Mouse (Mus musculus): ENCODE data around the gene Cep70. TPM values are rescaled to one million over a fixed set of nuclear protein-coding genes. Genes with fewer than 3 reads are reported as not detected.

The Cep70 gene
- total RNA-seq (2015), result 25.8 and 35.4 TPM in 2 replicates
- total RNA-seq (2017), result 31.7 and 45.5 TPM in 2 replicates

DNA sequence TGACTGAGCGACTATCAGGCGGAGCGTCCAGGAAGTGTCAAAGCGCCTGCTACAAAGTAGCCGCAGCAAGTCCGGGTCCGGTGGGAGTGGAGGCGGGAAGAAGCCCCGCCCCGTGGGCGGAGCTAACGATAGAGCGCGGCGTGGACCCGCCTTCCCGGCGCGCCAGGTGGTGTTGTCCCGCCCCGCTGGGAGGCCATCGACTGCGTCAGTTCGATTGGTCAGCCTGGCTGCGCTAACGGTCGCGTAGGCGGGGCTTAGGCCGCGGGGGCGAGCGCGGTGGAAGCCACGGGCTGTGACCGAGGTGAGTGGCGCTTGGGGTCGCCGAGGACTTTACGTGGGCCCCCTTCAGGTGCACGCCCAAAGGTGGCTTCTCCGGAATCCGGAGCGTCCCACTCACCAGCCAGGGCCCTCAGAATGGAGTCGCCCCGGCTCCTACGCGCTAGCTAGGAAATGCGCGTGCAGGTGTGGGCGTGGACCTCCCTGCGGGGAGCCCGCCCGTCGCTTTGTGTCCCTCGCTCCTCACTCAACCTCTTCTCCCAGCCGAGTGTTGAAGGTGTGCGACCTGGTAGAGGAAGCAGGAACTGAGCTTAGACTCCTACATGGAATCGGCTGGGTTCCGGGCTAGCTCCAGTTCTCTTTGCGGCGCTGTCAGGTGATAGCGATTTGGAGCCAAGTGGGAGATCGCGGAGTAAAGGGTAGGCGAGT, at the start of gene Cep70:
TSS of gene Cep70 (plus strand) at position 178 of the 705 bp plus-strand sequence.
- ATAC-seq (replicated peaks; ENCODE audit: poor library complexity), result peak; percentile 72

- ATAC-seq (replicated peaks; ENCODE audit: poor library complexity), result peak; percentile 54
Observed at GRCm38 (mm10) chr9:99212643-99213042, 30.5 kb upstream of the Cep70 start.

- ATAC-seq (replicated peaks; ENCODE audit: poor library complexity), result no peak
Observed at GRCm38 (mm10) chr9:99216182-99216581, 27.0 kb upstream of the Cep70 start.

- ATAC-seq (replicated peaks; ENCODE audit: poor library complexity), result peak; percentile 100
Observed at GRCm38 (mm10) chr9:99217999-99218719, 25.0 kb upstream of the Cep70 start.

DNA sequence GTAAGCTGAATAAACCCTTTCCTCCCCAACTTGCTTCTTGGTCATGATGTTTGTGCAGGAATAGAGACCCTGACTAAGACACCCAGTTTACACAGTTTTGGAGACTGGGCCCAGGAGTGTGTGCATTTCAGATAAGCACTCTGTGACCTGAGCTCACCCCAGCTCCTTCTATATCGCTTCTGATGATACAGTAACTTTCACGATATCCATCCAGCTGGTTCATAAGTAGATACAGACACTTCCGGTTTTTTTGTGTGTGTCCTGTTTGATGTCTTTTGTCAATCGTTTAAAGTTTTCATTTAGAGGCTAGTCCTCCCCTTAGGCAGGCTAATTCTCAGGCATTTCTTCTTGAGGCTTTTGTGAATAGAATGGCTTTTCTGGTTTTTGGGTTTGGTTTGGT, 21.5 kb upstream of the Cep70 start:
- ATAC-seq (replicated peaks; ENCODE audit: poor library complexity), result no peak

DNA sequence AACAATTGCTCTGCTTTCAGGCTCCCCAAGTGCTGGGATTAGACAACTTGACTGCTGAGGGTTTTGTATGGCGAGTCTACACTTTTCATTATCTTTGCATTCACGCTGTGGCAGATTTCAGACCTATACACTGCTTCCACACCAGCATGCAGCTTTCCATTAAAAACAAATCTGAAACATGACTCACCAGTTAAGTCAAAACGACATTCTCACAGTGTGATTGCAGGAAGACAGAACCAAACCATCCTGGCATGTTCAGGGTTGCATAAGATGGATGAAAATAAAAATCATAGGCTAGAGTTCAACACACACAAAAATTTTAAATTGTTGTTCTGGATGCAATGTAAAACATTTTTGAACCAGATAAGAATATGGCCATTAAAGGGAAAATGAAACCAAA, 18.6 kb upstream of the Cep70 start:
- no peak for ATAC-seq (replicated peaks; ENCODE audit: poor library complexity)

- peak; percentile 50 for ATAC-seq (replicated peaks; ENCODE audit: poor library complexity)
Observed at GRCm38 (mm10) chr9:99229450-99229849, 13.7 kb upstream of the Cep70 start.

GRCm38 (mm10) chr9:99237139-99237538, 6.0 kb upstream of the Cep70 start, which contains the start of gene Faiml:
Faiml (minus strand) TSS chr9:99237239.
- no peak for ATAC-seq (replicated peaks; ENCODE audit: poor library complexity)

- ATAC-seq (replicated peaks; ENCODE audit: poor library complexity), result no peak
Observed at GRCm38 (mm10) chr9:99238276-99238675, 4.9 kb upstream of the Cep70 start.

- ATAC-seq (replicated peaks; ENCODE audit: poor library complexity), result no peak
Observed at GRCm38 (mm10) chr9:99239256-99239655, 3.9 kb upstream of the Cep70 start.

- peak; percentile 16; the same call in 1 of the 2 replicates for ATAC-seq (replicated peaks; ENCODE audit: poor library complexity)
Observed at GRCm38 (mm10) chr9:99240571-99240970, 2.6 kb upstream of the Cep70 start.

DNA sequence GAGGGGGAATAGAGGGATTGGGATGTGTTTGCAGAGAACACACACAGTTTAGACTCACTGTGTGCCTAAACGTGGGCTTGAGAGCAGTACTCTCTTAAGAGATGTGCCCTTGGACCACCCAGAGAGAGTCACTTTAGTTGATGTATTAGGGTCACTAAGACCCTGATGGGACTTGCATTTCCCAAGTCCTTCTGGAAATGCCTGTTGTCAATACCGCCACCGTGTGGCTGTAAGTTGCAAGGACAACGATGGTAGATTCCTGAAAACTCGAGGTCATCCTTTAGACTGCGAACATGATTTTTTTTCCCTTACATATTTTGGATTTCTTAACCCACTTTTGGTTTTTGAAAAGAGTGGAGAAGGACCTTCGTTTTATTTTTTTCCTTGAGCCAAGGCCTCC, 1.1 kb upstream of the Cep70 start:
- peak; percentile 28 for ATAC-seq (replicated peaks; ENCODE audit: poor library complexity)

- peak; percentile 49 for ATAC-seq (replicated peaks; ENCODE audit: poor library complexity)
Observed at GRCm38 (mm10) chr9:99242533-99243189, 506 bp upstream of the Cep70 start.

- ATAC-seq (replicated peaks; ENCODE audit: poor library complexity), result no peak
Observed at GRCm38 (mm10) chr9:99243895-99244293, 727 bp downstream of the Cep70 start.

DNA sequence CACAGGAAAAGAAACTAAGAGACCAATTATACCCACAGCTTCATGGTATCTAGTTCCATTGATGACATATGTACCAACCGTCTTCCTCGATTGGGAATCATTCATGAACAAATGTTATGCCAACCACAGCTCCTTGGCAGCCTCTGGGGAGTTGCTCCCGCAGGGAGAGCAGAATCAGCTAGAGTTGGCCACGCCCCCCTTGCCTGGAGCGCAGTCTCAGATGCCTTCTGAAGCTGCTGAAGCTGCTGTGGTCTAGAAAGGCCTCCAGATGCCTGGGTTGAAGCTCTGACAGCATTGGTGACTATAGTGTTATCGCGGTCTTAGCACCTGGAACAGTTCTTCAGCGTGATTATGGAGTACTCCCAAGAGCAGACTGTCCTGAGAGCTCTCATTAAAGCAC, 5.1 kb downstream of the Cep70 start:
- ATAC-seq (replicated peaks; ENCODE audit: poor library complexity), result peak; percentile 76

- no peak for ATAC-seq (replicated peaks; ENCODE audit: poor library complexity)
Observed at GRCm38 (mm10) chr9:99248906-99249305, 5.7 kb downstream of the Cep70 start.

- ATAC-seq (replicated peaks; ENCODE audit: poor library complexity), result no peak
Observed at GRCm38 (mm10) chr9:99253861-99254260, 10.7 kb downstream of the Cep70 start.

DNA sequence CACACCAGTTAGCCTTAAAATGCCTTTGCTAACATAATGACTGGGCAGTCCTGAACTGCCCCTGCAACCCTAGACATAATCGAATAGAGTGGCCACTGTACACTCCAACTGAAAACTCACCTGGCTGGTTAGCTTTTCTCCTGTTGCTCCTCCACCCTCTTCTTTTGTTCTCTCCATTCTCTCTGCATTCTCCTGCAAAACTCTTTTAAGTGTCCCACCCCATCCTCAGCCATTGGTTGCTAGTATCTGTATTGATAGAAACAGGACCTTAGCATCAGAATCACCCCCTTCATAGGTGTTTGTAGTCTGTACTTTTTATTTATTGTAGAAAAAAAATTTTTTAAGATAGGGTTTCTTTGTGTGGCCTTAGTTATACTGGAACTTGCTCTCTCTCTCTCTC, 13.0 kb downstream of the Cep70 start:
- no peak for ATAC-seq (replicated peaks; ENCODE audit: poor library complexity)

DNA sequence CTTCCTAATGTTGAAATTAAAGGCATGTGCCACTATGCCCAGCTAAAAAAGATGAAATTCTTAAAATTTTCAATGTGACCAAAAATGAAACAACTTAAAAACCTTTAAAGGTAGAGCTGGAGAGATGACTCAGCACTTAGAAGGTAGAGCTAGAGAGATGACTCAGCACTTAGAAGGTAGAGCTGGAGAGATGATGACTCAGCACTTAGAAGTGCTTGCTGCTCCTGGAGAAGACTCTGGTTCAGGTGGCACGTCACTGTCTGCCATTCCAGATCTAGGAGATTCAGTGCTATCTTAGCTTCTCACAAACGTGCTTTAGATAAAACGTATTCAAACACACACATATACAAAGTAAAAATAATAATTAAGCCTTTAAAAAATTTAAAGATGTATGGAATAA, 13.7 kb downstream of the Cep70 start:
- ATAC-seq (replicated peaks; ENCODE audit: poor library complexity), result peak; percentile 64

GRCm38 (mm10) chr9:99258891-99259290, 15.7 kb downstream of the Cep70 start:
- no peak for ATAC-seq (replicated peaks; ENCODE audit: poor library complexity)

DNA sequence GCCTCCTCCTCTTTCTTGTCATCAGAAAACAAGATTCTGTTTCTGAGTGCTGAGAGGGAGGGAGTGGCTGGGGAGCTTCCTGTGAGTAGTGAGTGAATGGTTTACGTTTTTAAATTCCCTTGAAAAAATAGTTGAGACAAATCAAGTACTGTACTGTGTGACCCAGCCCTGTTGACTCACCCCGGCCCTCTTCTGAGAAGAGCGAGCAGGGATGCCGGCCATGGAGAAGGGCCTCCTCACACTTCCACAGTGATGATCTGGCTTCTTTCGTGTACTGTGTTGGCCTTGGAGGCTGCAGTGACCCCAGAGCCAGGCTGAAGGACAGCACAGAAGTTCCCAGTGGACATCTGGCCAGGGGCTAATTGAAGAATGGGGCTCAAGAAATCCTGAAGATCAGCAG, 61.1 kb downstream of the Cep70 start:
- ATAC-seq (replicated peaks; ENCODE audit: poor library complexity), result no peak

DNA sequence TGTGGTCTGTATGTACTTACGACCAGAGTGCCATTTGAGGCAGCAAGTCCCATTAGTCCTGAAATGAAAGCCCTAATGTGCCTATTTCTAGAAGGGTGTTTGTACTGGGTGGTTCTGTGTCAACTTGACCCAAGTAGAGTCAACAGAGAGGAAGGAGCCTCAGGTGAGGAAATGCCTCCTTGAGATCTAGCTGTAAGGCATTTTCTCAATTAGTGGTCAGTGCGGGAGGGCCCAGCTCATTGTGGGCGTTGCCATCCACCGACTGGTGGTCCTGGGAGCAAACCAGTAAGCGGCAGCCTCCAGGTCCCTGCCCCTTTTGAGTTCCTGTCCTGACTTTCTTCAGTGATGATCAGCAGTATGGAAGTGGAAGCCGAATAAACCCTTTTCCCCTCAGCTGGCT, 63.1 kb downstream of the Cep70 start:
- ATAC-seq (replicated peaks; ENCODE audit: poor library complexity), result no peak

All from megakaryocyte progenitor cell, adult 5-6 weeks (primary cell).